Mouse (Mus musculus): ENCODE data around the gene Casq1.
A peak's percentile ranks its signal among the peaks of the same experiment; 100 is the strongest.
"Not testable (repeated sequence)": the region's sequence is repeated elsewhere in the genome, so short reads cannot be mapped to it uniquely, and the experiment has no call there.

Casq1 gene

DNA sequence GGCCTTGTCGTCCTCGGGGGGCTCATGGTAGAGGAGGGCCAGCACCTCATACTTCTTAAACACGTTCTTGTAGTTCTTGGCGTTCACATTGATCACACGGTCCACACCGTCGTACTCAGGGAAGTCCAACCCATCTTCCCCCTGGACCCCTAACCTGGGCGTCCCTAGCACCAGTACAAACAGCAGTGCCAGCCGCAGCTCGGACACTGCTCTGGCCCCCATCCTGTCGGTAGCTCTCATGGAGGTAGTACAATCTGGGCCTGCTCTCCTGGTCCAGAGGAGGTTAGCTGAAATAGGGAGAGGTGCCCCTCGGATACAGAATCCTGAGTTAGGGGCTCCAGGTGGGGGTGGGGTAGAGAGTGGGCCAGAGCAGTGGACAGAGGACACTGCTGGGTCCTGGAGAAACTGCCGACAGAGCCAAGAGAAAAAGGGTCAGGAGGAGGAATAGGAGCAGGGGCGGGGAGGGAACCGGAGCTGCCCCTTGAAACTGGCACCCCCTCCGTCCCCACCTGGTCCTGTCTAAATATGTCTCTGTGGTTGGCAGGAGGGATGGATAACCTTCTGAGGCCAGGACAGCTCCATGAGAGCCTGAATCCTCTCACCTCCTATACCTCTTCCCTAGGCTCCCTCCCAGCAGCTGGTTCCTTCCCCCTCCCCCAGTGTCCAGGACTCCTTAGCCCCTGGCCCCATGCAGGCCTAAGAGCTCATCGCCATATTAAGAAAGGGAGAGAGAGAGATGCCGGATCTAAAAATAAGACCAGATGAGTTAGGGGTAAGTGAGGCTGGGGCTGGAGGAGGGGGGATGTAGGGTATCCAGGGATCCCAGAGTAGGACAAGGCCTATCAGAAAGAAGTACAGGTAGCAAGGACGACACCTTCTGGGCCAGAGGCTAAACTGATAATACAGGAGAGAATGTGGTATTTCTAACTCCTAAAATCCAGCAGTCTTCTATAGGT, at the start of gene Casq1:
Gene Casq1, minus strand, starts transcription at position 418 of the 956 bp plus-strand sequence.
- DNase-seq: no peak

DNA sequence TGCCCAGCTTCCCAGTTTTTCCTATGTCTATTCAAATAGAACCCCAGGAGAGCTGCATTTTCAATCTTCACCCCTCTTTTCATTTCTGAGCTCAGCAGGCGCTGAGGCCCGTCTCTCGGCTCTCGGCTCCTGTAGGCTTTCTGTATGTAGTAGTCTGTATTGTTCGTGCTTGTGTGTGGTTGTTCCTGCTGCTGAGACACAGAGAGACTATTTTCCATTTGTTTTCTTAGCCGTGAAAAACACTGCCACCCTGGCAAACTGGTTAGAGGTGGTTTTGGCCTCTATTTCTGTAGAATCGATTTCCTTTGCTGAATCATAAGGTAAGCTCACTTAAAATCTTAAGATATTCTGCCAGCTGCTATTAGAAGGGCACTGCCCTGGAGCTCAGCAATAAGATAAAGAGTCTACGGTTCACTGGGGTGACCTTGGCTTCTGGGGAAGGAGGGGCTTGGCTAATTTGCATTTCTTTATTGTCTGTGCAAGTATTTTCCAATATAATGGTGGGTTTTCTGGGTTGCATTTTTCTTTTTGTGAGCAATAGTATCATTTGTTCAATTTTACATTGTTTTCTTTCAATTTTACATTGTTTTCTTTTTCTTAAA, 41.9 kb upstream of the Casq1 start, which contains the start of gene Igsf8:
Gene Igsf8, plus strand, starts transcription at position 165 of the 602 bp plus-strand sequence.
- no peak for DNase-seq

DNA sequence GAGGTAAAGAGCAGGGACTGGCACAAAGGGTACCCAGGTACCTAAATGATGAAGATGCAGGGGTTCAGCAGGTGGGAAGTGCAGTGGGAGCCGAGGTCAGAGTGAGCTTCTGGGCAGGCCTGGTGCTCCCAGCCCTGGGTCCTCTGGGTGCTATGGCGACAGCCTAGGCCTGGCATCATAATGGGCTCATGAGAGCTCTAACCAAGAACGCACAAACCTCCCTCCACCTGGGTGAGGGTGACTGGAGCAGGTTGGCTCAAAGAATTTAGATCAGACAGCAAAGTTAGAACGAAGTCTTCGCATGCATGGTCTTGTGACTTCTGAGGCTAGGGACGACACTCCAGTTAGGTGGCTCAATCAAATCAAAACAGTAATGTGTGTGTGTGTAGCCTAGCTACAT, 38.6 kb upstream of the Casq1 start, which contains the start of gene Atp1a4:
Gene Atp1a4, minus strand, starts transcription at position 101 of the 400 bp plus-strand sequence.
- no peak for DNase-seq

DNA sequence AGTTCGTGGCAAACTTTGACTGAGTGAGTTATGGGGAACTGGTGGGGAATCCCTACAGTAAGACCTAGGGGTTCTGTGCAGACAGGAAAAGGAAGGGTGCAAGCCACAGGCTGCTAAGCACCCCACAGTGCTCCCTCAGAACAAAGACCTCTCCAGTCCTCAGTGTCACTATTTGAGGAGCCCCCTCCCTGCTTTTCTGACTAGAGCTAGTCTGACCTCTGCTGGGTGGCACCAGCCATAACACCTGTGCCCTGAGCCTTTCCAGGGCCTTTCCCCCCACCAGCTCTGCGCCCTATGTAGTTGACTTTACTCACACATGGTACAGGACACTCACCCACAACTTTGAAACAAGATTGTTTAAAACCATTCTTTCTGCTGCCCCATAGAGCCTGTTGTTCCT, 28.0 kb upstream of the Casq1 start:
- DNase-seq: peak in 1 of 2 experiments; percentile 42

DNA sequence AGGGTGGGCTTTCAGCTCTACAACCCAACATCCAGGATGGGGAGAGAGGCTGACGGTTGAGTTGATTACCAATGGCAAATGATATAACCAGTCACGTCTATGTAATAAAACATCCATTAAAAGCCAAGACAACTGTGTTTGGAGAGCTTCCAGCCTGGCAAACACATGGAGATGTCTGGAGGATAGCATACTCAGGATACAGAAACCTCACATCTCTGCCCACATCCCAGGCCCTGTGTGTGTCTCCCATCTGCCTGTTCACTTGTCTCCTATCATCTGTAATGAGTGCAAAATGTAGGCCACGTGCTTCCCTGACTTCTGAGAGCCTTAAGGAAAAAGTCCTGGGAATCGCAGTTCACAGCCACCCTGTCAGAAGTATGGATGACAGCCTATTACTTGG, 27.5 kb upstream of the Casq1 start:
- DNase-seq: no peak

DNA sequence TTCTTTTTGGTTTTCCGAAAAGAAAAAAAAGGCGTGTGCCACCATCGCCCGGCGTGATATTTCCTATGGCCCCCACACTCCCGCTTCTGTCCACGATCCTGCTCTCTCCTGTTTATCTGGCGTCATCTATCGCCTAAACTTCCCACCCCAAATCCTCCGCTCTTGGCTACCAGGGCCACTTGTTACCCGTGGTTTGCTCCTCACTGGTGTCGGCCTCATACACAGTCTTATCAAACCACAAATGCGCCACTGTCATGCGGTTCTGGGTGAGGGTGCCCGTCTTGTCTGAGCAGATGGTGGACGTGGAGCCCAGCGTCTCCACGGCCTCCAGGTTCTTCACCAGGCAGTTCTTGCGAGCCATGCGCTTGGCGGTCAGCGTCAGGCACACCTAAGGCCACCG, 25.0 kb upstream of the Casq1 start:
- not testable (repeated sequence) for DNase-seq

DNA sequence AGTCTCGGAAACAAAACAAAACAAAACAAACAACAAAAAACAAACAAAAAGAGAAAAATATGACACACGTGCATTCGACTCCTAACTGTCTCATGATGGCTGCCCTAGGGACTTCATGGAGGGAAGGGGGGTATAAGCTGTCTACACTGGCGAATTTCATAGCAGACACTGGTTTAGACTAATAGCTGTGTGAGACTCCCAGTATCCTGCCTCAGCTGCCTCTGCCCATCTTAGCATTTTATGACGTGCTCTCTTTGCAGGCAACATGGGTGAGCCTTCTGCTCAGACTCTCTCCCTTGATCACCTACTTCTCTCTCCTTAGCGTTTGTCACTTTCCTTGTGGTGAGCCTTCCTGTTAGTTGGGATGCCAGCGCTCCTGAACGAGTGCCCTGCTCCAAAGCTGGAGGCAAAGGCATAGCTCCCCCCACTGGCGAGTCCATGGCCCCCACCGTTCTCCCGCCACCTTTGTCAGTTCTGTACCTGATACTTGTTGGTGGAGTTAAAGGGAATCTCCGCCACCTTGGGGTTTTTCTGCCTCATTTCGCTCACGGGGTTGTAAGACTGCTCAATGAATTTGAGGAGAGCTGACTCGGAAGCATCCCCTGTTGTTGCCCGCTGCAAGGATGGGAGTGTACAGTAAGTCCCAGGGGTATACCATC, 24.0 kb upstream of the Casq1 start:
- DNase-seq: peak; percentile 57 to 74

DNA sequence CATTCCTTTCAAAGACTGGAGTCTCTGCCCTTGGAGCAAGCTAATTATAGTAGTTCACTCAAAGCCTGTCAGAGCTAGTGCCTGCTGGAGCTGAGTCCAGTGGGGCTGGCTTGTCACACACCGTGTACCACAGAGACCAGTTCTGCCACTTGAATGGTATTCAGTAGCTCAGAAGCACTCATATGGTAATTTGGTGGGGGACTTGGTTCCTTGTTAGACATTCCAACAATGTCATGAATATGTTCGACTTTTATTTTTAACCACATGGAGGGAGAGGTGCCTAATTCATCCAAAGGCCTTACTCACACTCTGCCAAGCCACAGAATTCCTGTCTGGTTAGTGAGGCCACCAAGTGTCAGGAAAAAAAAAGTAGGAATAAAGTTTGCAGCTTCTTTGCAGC, 22.7 kb upstream of the Casq1 start:
- DNase-seq: no peak

DNA sequence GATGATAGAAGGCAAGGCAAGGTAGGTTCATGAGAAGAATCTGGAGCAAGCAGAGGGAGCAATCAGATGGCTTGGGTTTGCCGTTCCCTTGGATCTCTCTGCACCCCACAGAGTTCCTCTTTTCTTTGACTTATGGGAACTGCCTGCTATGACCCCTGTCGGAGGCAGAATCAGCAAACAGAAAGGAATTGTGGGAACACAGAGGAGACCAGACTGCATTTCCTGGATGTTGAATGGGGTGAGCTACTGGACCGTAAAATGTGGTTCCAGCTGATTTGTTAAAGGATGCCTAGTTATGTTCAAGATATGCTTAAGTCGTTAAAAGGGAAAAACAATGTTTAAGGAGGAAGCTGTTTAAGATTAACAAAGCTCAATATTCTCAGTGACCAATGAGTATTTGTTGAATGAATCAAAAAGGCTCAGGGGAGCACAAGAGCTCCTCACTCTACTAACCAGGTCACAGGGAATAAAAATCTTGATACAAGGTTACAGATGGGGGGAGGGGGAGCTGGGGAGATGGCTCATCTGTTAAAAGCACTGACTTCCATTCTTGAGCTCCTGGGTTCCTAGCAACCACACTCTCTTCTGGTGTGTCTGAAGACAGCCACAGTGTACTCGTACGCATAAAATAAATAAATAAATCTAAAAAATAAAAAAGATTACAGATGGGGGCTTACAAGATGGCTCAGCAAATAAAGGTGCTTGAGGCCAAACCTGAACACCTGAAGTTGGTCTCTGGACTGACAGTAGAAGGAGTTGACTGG, 21.5 kb upstream of the Casq1 start:
- DNase-seq: no peak

DNA sequence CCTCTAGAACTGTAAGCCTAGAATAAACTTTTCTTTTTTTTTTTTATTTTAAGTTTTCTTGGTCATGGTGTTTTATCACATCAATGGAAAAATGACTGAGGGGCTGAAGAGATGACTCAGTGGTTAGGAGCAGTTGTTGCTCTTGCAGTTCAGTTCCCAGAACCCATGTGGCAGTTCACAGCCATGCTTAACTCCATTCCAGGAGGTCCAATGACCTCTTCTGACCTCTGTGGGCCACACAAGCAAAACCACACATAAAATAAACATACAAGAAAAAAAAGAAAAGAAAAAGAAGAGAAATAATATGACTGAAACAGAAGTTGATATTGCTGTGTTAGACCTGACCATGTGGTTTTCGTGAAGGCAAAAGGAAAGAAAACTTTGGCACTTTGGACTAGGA, 9.5 kb upstream of the Casq1 start:
- DNase-seq: no peak

DNA sequence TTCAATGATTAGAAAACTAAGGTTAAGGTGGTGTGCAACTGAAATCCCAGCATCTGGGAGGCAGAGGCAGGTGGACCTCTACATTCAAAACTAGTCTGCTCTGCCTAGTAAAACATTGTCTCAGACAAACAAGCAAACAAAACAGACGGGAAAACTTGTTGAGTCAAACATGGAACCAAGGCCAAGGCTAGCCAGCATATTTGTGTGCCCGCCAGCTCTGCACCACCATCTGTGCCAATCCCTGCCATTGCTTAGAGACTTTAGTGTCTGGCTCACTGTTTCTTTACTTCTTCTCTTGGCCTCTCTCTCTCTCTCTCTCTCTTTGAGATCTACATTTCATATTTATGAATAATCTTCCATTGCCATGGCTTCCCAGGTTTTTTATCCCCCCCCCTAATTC, 8.5 kb upstream of the Casq1 start:
- DNase-seq: peak; percentile 66 to 77

DNA sequence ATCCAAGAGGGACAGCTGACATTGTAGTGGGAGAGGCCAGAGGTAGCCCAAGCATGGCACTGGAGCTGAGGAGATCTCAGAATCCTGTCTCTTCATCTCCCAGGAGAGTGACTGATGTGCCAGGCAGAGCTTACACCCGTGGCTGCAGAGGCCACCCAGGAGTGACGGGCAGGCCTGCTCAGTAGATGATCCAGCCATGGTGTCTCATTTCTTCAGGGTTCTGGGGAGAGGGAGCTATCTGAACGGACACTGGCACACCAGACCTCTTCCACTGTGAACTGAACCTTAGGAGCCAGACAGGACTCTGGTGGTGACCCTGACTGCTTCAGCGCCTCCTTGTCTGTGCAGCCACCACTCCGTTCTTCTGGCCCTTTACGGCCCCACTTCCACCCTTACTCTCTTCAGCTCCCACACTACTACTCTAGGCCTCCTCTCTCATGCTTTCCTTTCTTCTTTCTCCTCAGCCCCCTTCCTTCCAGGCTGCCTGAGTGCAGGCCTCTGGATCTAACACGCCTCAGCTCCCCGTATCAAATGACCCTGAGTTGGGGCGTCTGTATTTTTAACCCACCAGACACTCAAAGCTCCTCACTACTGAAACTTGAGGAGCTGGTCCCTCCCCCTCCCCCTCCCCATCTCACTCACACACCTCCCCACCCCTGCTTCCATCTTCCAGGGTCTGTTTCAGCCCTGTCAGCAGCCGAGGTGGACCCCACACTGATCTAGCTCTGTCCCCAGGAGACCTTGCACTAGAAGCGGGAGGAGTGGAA, 1.8 kb upstream of the Casq1 start:
- DNase-seq: no peak

DNA sequence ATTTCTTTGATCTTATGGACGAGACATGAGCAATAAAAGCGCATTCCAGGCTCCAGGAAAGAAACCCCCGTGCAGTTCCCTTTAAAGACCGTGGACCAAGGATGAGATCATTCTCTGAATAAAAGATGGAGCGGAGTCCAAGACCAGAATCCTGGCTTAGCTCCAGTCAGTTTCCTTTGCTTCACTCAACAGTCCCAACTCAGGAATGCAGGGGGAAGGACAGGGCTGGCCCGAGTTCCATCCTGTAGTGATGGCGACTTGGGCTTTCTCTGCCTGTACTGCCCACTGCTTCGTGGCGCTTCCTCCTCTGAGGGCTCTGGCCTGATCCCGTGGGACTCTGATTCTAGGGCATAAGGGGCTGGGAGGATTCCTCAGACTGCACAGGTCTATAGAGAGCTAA, 746 bp upstream of the Casq1 start:
- DNase-seq: peak; percentile 33 to 42

DNA sequence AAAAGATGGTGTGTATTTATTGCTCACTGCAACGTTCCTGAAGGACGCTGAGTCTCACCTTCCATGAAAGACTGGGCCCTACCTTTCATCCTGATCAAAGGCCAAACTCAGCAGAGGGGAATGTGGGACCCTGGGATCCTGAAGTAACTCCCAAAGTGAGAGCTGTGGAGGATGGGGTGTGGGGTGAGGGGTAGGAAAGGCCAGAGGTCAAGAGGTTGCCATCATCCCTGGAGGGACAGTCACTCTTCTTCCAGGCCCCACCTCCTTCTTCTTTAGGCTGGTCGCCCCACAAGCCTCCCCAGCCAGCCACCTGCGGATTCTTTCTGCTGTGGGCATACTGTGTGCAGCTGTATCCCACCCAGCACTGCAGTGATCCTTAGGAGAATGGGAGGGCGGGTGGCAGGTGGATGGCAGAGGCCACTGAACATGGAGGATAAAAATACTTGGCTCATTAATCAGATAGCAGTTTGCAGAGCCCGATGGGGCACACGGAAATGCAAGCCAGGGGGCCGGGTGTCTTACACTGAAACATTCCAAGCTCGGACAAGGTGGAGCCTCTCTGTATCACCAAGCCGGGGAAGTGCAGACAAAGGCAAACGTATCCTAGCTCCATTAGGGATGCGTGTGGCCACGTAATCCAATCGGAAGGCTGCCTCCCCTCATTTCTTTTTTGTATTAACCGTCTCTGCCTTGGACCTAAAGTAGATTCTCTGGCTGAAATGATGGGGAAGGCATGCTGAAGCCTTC, 1.3 kb downstream of the Casq1 start:
- no peak for DNase-seq

DNA sequence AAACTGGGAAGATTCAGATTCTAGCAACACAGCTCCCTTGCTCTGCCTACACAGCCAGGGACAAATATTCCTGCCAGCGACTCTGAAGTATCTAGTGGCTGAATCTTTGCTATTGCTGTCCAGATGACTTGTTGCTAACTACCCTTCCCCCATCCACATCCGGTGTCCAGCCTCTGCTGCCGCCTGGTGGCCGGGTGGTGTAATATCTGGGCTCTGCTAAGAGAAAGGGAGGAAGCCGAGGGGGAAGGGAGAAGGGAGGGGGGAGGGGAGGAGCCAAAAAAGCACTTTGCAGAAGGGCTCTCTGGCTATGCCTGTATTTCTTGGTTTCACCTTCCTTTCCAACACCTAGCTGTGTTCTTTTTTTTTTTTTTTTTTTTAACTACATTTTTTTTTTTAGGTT, 2.5 kb downstream of the Casq1 start:
- peak; percentile 92 to 93 for DNase-seq

DNA sequence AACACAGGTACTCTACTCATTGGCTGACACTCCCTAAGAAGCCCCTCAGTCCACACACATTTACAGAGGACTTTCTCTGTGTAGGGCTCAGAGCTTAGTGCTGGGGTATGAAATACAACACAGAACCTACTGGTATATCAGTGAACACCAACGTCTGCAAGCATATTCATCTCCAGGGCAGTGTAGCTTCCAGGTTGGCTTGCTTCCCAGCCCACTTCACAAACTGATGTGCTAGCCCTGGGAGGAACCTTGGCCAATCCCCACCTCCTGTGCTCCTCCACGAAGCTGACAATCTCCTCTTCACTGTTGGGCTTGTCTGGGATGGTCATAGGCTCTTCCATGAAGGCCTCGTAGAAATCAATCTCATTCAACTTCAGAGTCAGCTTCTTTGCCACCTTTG, 4.9 kb downstream of the Casq1 start:
- no peak for DNase-seq

DNA sequence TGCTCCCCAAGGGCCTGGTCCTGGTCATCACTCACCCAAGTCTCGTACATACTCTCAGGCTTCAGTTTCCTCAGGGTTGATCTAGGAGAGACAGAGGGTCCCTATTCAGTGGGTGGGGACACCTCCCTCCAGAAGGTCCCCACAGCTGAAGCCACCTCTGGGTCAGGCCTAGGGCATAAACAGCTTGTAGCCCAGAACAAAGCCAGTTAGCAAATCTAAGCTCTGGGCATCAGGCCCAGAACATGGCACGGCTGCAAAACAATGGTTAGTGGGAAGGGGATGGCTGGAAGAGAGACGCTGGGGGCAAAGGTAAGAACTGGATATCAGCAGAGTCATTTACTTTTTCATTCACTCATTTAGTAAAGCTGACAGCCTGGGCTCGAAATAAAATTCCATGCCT, 5.9 kb downstream of the Casq1 start:
- DNase-seq: no peak

DNA sequence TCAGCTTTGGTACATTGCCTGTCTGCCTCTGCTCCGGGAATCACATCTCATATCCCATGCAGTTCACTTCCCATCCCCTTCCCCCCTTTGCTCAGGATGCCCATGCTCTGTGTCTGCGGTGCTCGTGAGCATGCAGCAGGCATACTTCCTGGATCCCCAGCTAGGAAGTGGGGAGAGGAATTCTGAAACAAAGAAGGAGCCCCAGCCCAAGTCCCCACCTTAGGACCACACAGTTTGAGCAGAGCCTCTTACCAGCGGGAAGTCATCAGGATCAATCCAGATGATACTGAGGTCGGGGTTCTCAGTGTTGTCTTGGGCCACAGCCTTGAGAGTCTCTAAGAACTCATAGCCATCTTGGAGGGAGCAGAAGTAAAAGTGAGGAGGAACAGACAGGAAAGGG, 6.9 kb downstream of the Casq1 start:
- DNase-seq: no peak

DNA sequence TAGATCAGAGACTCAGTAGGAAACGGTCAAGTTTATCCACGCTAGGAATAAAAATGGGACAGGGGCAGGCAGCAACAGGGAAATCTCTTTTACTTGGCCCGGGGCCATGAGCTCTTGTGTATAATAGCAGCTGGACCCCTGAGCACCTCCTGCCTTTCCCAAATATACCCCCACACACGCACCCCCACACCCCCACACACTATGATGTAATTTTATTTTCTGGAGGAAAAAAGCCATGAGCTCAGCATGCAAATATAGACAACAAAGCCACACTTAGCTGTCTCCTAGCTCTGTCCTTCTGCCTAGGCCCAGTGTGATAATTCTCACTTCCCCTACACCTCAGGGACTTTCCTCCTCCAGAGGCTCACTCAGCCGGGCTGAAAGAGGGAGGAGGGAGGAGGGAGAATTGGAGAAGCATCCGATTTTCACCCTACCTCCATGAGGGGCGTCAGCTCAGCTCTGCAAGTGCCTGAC, 12.5 kb downstream of the Casq1 start:
- DNase-seq: peak; percentile 38 to 62

DNA sequence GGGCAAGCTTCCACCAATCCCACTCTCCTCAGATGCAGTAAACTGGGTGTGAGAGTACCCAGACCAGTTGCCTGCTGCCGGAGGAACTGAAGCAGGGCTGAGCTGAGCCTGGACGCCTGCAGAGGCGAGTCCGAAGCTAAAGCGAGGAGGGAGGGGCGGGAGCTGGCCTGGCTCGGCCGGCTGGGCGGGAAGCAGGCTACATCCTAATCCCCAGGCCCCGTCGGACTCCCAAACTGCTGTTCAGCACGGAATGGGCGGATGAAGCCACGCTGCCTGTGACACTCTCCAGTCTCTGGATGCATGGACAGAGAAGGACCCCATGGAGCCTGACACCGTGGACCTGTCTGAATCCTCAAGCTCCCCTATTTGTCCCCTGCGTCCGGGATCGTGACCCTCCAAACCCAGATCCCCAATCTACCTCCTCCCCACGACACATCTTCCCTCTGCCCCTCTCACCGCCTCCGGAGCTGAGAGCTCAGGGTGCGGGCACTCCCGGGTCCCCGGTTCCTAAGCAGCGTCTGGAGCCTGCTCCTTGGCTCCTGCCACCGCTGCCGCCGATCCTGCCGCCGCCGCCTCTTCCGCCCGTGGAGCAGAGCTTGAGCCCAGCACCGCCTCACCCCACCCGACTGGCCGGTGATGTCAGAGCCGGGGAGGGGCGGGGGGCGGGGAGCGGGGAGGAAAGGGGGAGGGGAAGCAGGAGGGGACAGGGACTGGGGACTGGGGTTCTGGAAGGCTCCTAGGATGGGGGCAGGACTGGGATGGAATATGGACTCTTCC, 13.3 kb downstream of the Casq1 start, which contains the start of gene Pea15a:
Gene Pea15a, minus strand, starts transcription at position 664 of the 777 bp plus-strand sequence.
- DNase-seq: peak; percentile 93 to 95

Data from cerebellum, postnatal 25 days (tissue).